Mouse (Mus musculus) thymus, adult 2 months (tissue): ENCODE measurements around the gene Olfr308.

ENCODE experiments used
- CTCF ChIP-seq: fragments of 200-500 bp; IDR thresholded peaks from 2 replicates; pipeline ENCODE4 v1.5.1; 2012; ENCODE audit warnings: mild to moderate bottlenecking, control low read depth, low read length, moderate library complexity, borderline replicate concordance; ENCODE audit not compliant: control insufficient read depth, poor library complexity, insufficient read depth; ENCODE audit errors: extremely low read depth
- POLR2A ChIP-seq: fragments of 200-500 bp; IDR thresholded peaks from 2 replicates; pipeline ENCODE4 v1.6.1; 2012; ENCODE audit warnings: mild to moderate bottlenecking, low read length, control low read depth, moderate library complexity; ENCODE audit not compliant: control insufficient read depth, poor library complexity, insufficient read depth; ENCODE audit errors: extremely low read depth

DNA sequence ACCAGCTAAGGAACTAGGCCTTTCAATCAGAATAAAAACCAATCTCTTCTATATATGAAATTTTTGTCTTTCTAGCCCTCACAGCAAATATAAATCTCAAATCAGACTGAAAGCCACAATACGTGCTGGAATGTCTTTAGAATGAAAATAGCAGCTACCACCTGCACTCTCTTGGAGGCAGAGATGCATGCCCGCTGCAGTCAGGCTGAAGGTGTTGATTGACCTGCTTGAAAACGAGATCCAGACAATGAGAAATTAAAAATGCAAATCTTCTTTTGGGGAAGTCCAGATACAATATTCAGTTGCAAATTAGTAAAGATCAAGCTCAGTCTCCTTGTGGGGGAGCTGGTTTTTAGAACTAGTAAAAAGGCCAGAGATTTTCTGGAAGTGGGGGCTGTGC lies 18.8 kb upstream of the Olfr308 start:
- TF ChIP-seq POLR2A (no peak), CTCF (no peak)
